Mouse (Mus musculus) spleen, postnatal 10 days (tissue): ENCODE measurements around the gene Zfp523.

Experiments used
- DNase-seq, 2 experiments: peaks; one replicate each; pipeline ENCODE4 v3.0.0; 2021 to 2022; ENCODE audit warnings: low spot score in 2 of 2

Gene Zfp523

DNA sequence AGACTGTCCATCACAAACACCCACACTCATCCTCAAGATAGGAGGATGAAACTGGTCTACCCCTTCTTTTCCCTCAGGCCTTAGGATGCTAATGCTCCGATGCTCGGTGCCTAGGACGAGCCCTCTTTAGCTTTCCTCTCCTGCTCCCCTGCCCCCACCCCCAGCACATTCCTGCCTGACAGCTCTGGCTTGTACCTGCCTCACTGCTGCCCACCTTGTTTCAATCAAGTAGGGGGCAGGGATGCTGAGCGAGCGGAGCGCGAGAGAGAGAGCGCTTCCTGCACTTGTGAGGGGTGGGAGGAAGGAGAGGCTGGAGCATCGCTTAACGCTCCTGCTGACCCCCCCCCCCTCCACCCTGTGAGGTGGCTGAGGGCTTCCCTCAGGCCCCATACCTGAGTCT is 16.6 kb upstream of the Zfp523 start:
- DNase-seq = no peak

- no peak for DNase-seq
These were observed 15.5 kb upstream of the Zfp523 start for GRCm38 (mm10) chr17:28161310-28161881.

DNA sequence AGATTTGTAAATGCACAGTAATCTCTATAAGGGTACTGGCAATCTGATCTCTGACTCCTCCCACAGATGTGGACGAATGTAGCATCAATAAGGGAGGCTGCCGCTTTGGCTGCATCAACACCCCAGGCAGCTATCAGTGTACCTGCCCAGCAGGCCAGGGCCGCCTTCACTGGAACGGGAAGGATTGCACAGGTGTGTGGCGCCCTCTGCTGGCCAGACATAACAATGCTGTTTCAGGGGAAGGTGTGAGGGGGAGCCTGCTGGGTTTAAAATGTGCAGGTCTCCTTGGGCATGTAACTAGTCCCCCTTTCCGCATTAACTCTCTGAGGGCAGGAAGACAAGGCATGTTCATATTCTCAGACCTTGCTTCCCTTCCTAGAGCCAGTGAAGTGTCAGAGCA is 13.3 kb upstream of the Zfp523 start:
- peak; percentile 67 to 84 for DNase-seq

DNA sequence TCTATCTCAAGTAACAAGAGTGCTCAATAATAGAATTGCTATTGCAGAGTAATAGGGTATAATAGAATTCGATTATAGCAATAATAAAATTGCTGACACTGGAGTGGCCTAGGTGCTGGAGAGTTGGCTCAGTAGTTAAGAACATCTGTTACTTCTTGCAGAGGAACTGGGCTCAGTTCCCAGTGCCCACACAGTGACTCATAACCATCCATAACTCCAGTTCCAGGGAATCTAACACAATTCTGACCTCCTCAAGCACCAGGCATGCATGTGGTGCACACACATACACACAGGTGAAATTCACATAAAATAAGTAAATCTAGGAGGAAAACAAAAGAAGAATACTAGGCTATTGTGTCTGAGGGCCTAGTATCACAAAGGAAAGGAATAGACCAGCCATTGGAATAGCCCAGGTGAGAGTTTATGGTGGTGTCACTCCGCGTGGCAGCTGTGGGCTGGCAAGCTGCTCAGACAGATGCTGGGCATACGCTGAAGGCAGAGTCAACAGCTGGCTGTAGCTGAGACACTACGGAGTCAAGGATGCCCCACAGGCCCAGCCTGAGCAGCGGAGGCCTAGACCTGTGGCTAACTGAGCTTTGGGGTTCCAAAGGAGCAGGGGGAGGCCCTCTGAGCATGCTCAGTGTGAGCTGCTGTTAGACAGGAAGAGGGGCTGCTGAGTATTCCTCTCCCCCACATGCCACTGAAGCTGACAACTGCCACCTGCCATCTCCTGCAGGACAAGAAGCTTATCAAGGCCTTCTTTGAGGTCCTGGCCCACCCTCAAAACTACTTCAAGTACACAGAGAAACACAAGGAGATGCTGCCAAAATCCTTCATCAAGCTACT is 6.2 kb upstream of the Zfp523 start:
- DNase-seq = no peak

DNA sequence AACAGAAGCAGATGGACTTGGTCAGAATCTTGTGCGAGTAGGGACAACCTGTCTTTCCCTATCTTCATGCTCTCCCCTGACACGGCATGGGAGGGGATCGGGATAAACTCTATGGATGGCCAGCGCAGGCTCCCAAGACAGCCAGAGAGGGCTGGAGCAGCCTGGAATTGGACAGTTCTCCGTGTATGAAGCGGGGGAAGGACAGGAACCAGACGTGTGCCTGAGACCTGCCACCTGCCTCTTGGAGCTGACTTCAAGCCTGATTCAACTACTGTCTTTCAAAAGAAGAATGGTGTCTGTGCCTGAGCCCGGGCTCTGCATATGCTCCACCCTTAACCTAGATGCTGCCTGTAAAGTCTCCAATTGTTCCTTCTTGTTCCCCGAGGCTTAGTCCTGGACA is 4.2 kb upstream of the Zfp523 start:
- no peak for DNase-seq

DNA sequence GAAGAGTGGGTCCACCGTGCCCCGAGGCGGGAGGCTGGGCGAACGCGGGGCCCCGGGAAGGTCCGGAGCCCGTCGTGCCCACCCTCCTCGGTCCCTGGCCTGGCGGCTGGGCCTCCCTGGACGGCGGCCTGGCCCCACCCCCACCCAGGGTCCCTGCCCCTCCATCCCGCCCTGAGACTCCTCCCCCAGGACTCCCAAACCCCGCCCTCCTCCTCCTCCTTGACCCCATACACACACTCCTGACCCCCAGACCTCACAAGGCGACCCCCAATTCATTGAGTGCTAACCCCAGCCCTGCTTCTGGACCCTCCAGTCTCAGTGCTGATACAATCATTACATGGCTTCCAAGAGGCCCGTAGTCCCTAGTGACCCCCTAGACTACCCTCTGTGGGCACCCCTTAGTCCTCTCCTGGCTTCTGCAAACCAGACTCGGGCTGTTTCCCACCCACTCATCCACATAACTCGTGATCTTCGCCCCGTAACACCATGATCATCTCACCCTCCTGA is 664 bp downstream of the Zfp523 start:
- peak in 1 of 2 experiments; percentile 15 for DNase-seq

- no peak for DNase-seq
These were observed 3.4 kb downstream of the Zfp523 start for GRCm38 (mm10) chr17:28180331-28180730.

DNA sequence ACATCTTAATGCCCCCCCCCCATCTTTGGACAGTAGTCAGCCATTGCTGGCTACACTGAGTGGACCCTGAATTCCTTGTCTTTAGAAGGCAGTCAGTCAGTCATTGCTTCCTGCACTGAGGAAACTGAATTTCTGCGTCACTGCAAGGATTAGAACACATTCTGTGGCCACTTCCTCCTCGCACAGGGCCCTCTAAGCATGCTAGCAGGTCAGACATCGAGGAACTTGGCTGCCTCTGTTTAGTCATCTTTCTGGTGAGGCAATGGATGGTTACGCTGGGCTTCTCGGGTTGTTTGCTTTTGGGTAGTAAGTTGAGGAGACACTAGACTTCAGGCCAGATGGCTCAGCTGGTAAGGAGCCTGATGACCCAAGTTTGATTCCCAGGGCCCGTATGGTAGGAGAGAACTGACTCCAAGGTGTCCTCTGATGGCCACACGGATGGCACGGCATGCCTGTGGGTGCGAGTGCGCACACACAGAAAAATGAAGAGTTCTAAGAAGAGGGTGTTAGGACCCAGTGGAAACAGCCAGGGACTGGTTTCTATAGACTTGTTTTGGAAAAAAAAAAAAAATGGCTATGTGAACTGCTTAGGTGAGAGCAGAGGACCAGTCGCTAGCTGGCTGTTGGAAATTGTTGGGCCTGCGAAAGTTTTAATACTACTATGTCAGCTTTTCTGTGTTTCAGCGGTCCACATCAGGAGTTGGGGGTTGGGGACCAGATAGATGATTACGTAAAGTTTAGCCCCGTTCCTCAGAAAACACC is 4.0 kb downstream of the Zfp523 start:
- no peak for DNase-seq

DNA sequence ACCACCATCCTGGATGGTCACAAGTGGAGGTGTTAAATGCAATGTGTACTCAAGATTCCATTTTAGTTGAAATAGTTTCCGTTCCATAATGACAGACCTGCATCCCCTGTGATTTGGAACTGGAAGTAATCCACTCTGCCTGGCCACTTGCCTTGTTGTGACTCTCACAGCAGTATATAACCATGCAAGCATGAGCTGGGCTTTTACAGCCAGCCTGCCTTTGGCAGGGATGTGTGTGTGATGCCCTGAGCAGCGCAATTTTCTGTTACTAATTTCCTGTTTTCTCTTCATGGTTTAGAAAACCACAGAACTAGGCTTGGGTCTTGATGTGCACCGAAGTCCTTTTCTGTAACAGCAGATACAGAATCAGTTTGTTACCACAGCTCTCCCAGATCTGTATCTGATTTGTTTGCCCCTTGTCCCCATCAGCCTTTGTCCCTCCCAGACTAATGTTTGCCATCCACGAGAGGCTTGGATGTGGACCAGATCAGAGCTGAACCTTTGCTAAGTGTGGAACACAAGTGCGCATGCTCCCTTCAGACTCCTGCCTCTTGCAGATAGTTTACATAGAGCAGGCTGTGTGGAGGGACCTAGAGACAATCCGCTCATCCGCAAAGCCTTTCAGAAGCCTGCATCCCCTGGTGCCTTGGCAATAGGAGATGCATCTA is 8.2 kb downstream of the Zfp523 start:
- no peak for DNase-seq

DNA sequence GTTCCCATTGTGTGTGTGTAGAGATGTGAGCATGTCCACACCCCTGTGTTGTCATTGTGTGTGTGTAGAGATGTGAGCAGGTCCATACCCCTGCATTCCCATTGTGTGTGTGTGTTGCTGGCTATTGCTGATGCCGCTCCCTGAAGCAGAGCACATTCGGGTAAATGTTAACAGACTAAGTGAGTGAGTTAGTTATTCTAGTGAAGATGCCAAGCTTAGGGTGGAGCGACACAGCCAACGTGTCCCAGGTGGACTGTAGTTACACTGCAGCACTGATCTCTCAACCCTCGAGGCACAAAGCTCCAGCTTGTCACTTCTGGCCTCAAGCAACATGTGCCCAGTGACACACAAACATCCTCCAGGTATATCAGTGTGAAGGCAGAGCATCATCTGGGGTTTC is 11.4 kb downstream of the Zfp523 start:
- no peak for DNase-seq

- DNase-seq = no peak
These were observed 15.8 kb downstream of the Zfp523 start for GRCm38 (mm10) chr17:28192754-28193153.

GRCm38 (mm10) chr17:28193559-28193958 is 16.6 kb downstream of the Zfp523 start:
- no peak for DNase-seq

DNA sequence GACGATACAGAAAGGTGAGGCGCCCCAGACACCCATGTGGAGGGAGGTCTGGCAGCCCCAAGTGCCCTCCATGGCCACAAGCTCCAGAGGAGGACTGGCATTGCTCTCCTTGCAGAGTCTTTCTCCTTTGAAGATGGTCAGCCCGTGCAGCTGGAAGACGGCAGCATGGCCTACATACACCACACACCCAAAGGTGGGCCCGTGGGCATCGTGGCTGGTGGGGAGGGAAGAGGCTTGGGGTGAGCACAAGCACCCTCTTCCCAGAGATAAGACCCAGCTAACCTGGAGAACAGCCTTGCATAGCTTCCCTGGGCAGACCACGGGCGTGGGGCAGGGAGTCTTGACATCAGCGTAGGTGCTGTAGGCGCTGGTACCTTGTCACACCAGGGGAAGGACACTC is 18.1 kb downstream of the Zfp523 start:
- no peak for DNase-seq

DNA sequence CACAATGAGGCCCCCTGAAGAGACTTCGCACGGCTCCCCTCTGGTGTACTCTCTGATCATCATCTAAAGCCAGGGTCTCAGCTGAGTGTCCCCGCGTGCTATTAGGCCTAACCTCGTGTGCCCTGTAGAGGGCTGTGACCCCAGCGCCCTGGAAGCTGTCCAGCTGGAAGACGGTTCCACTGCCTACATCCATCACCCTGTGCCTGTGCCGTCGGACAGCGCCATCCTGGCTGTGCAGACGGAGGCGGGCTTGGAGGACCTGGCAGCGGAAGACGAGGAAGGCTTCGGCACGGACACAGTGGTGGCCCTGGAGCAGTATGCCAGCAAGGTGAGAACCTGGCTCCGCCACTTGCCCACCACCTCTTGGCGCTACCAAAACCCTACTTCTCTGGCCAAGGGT is 20.7 kb downstream of the Zfp523 start:
- no peak for DNase-seq

DNA sequence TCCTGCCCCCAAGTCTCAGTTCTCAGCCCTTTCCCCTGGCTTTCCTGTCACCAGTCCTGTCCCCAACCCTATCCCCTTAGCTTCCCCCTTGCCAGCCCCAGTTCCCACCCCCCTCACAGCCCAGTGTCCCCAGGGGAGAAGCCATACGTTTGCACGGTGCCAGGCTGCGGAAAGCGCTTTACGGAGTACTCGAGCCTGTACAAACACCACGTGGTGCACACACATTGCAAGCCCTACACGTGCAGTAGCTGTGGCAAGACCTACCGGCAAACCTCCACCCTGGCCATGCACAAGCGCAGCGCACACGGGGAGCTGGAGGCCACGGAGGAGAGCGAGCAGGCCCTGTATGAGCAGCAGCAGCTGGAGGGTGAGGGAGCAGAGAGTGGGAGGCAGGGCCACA is 25.1 kb downstream of the Zfp523 start:
- DNase-seq = no peak

DNA sequence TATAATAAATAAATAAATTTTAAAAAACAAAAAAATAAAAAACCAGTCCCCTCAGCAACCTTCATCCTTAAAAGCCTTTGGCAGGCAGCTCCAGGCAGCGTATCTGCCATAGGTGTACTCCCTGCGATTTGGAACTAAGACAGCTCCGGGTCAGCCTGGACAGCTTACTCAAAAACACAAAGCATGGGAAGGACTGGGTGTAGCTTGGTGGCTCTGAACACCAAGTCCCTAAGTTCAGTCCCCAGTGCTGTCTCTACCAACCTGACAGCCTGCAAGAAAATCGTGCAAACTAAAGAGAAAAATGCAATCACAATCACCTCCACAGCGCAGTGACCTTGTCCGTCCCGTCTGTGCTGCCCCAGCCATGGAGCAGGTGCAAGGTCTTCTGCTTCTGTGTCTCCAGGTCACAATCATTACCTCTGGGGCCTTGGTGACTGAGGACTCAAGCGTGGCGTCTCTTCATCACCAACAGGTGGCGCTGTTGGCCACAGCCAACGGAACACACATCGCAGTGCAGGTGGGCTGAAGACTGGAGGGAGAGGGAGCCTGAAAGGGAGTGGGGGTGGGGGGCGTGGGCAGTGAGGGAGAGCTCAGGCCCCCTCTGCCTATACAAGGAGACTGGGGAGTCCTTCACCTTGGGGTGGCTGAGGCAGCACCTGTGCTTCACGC is 27.3 kb downstream of the Zfp523 start:
- peak; percentile 50 to 76 for DNase-seq

DNA sequence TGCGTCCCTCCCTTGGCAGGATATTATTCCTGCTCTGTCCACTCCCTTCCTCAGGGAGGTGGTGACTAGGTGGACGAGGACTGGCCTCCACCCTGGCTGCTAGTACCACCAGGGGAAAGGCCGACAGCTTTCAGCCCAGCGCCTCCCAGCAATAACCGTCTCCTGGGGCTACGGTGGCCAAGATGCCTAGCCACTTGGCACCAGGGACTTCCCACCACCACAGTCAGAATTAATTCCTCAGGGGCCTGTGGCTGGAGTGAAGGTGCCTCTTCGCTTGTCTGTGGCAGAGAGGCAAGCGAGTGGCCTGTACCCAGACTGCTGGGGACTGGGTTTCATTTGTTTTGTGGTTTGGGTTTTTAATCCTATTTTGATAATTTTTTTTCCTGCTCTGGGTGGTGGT is 28.5 kb downstream of the Zfp523 start:
- no peak for DNase-seq

- peak in 1 of 2 experiments; percentile 41 for DNase-seq
These were observed 30.2 kb downstream of the Zfp523 start for GRCm38 (mm10) chr17:28207092-28207491.

- DNase-seq = peak; percentile 59 to 80
These were observed 30.8 kb downstream of the Zfp523 start, which contains the start of gene Def6 for GRCm38 (mm10) chr17:28207591-28208313. TSS of gene Def6 (plus strand) at chr17:28207778.

GRCm38 (mm10) chr17:28208314-28208612 is 31.3 kb downstream of the Zfp523 start:
- DNase-seq = no peak
